Mouse (Mus musculus): Measurements from ENCODE around the gene Ppp1ca.

Gene Ppp1ca

GRCm38 (mm10) chr19:4184976-4185975, 6.6 kb upstream of the Ppp1ca start:
- DNase-seq (ENCODE audit: low spot score): no peak

GRCm38 (mm10) chr19:4187303-4187702, 4.6 kb upstream of the Ppp1ca start:
- DNase-seq (ENCODE audit: low spot score): no peak

GRCm38 (mm10) chr19:4189051-4189620, 2.7 kb upstream of the Ppp1ca start:
- no peak for DNase-seq (ENCODE audit: low spot score)

GRCm38 (mm10) chr19:4190831-4191334, 982 bp upstream of the Ppp1ca start, which contains the start of gene Tbc1d10c:
TSS of gene Tbc1d10c (minus strand) at chr19:4191284.
- no peak for DNase-seq (ENCODE audit: low spot score)

- no peak for DNase-seq (ENCODE audit: low spot score)
Measured at GRCm38 (mm10) chr19:4192251-4192985, 553 bp downstream of the Ppp1ca start.

GRCm38 (mm10) chr19:4193129-4193528, 1.3 kb downstream of the Ppp1ca start:
- DNase-seq (ENCODE audit: low spot score): no peak

GRCm38 (mm10) chr19:4194021-4194724, 2.3 kb downstream of the Ppp1ca start:
- no peak for DNase-seq (ENCODE audit: low spot score)

- DNase-seq (ENCODE audit: low spot score): no peak
Measured at GRCm38 (mm10) chr19:4194776-4195650, 3.1 kb downstream of the Ppp1ca start.

GRCm38 (mm10) chr19:4196048-4196447, 4.2 kb downstream of the Ppp1ca start:
- no peak for DNase-seq (ENCODE audit: low spot score)

GRCm38 (mm10) chr19:4196548-4196947, 4.7 kb downstream of the Ppp1ca start:
- DNase-seq (ENCODE audit: low spot score): no peak

- no peak for DNase-seq (ENCODE audit: low spot score)
Measured at GRCm38 (mm10) chr19:4197180-4197579, 5.3 kb downstream of the Ppp1ca start.

GRCm38 (mm10) chr19:4201291-4201909, 9.5 kb downstream of the Ppp1ca start, which contains the start of gene Rad9a:
TSS of gene Rad9a (minus strand) at chr19:4201662.
- peak; percentile 81 for DNase-seq (ENCODE audit: low spot score)

GRCm38 (mm10) chr19:4202149-4202548, 10.3 kb downstream of the Ppp1ca start:
- no peak for DNase-seq (ENCODE audit: low spot score)

GRCm38 (mm10) chr19:4203148-4203547, 11.3 kb downstream of the Ppp1ca start:
- no peak for DNase-seq (ENCODE audit: low spot score)

- no peak for DNase-seq (ENCODE audit: low spot score)
Measured at GRCm38 (mm10) chr19:4203604-4204326, 11.9 kb downstream of the Ppp1ca start.

GRCm38 (mm10) chr19:4204889-4205288, 13.0 kb downstream of the Ppp1ca start:
- no peak for DNase-seq (ENCODE audit: low spot score)

GRCm38 (mm10) chr19:4206971-4207370, 15.1 kb downstream of the Ppp1ca start:
- no peak for DNase-seq (ENCODE audit: low spot score)

GRCm38 (mm10) chr19:4208563-4208962, 16.7 kb downstream of the Ppp1ca start:
- no peak for DNase-seq (ENCODE audit: low spot score)

- DNase-seq (ENCODE audit: low spot score): no peak
Measured at GRCm38 (mm10) chr19:4211891-4212588, 20.2 kb downstream of the Ppp1ca start.
